Mouse (Mus musculus): ENCODE measurements around the gene Washc4.

- TF ChIP-seq CTCF (conservative IDR thresholded peaks at IDR 0.05 in 1 of 2, IDR thresholded peaks at IDR 0.05 in 1 of 2; ENCODE audit: low read depth in 2 of 2, low read length in 2 of 2) (no peak), MAFK (IDR thresholded peaks at IDR 0.05; ENCODE audit: insufficient replicate concordance, low read length) (no peak), UBTF (IDR thresholded peaks at IDR 0.05; ENCODE audit: low read depth, low read length) (no peak), E2F4 (IDR thresholded peaks at IDR 0.05; ENCODE audit: insufficient replicate concordance, low read depth, low read length) (no peak), HCFC1 (IDR thresholded peaks at IDR 0.05; ENCODE audit: low read depth, low read length) (no peak), POLR2AphosphoS2 (IDR thresholded peaks at IDR 0.05; ENCODE audit: low read depth, low read length) (no peak), MAX (IDR thresholded peaks at IDR 0.05; ENCODE audit: low read length) (no peak), JUND (conservative IDR thresholded peaks at IDR 0.05; ENCODE audit: low read depth, low read length) (no peak)
Measured at GRCm38 (mm10) chr10:83544103-83544479, 539 bp downstream of the Washc4 start.

Data from CH12.LX (cell line).